Mouse (Mus musculus) lung, embryonic 14.5 days (tissue): ENCODE results near the gene Rpl15. TPM values are rescaled to one million over a fixed set of nuclear protein-coding genes. Genes with fewer than 3 reads are reported as not detected.

Source experiments
- ATAC-seq: fragments of 200-750 bp; cut with Nextera tagmentation; 2 replicates; pipeline ENCODE4 v1.8.0; 2017; ENCODE audit warnings: mild to moderate bottlenecking, moderate TSS enrichment, moderate library complexity; ENCODE audit not compliant: insufficient read depth
- DNase-seq: peaks from one replicate; pipeline ENCODE4 v3.0.0-alpha.2; 2015
- H3K27ac ChIP-seq: fragments of 300-500 bp; sonication (generic); 2 replicates; pipeline ENCODE4 v1.5.1; 2014; ENCODE audit warnings: low read depth, mild to moderate bottlenecking, moderate library complexity
- H3K27me3 ChIP-seq: fragments of 300-500 bp; sonication (generic); 2 replicates; pipeline ENCODE4 v1.6.1; 2014; ENCODE audit warnings: low read length, control low read depth; ENCODE audit not compliant: insufficient read depth
- H3K36me3 ChIP-seq: fragments of 300-500 bp; sonication (generic); 2 replicates; pipeline ENCODE4 v1.6.1; 2014; ENCODE audit warnings: control low read depth; ENCODE audit not compliant: insufficient read depth
- H3K4me1 ChIP-seq: fragments of 300-500 bp; sonication (generic); 2 replicates; pipeline ENCODE4 v1.6.1; 2014; ENCODE audit warnings: antibody characterized with exemption, control low read depth; ENCODE audit not compliant: insufficient read depth
- H3K4me2 ChIP-seq: fragments of 300-500 bp; sonication (generic); 2 replicates; pipeline ENCODE4 v1.6.1; 2014; ENCODE audit warnings: mild to moderate bottlenecking
- H3K4me3 ChIP-seq: fragments of 300-500 bp; sonication (generic); 2 replicates; pipeline ENCODE4 v1.5.1; 2014; ENCODE audit warnings: low read depth, low read length
- H3K9ac ChIP-seq: fragments of 300-500 bp; sonication (generic); 2 replicates; pipeline ENCODE4 v1.6.1; 2014
- H3K9me3 ChIP-seq: fragments of 300-500 bp; sonication (generic); 2 replicates; pipeline ENCODE4 v1.6.1; 2016; ENCODE audit warnings: low read depth, low read length, control low read depth
- CTCF ChIP-seq: IDR thresholded peaks from 2 replicates; pipeline ENCODE4 v1.5.1; 2016; ENCODE audit warnings: antibody characterized with exemption, low read depth
- WGBS: fragments of 180-500 bp; shearing (Covaris S2); extraction: QIAGEN DNeasy Blood & Tissue Kit; methylation state at CpG from one replicate; pipeline ENCODE4 v1.1.7; 2014; 5-methylcytosine and 5-hydroxymethylcytosine counted together
- polyA plus RNA-seq: library from polyadenylated mRNA; unstranded; fragments of >200 nt; fragmentation: Nextera tagmentation; extraction: Ambion mirVana; gene quantifications from 2 replicates; pipeline ENCODE4 v1.2.1, GENCODE M21; 2014

The Rpl15 gene
- polyA plus RNA-seq, 1 experiment from 2014 or later: 550 TPM

- Histone ChIP-seq H3K4me1 (no peaks in the 10 kb centered on the region), H3K4me3 (no peak overlapping the region), H3K9me3 (no peaks in the 10 kb centered on the region), H3K4me2 (no peak overlapping the region), H3K27me3 (no peaks in the 10 kb centered on the region), H3K27ac (no peak overlapping the region), H3K36me3 (no peaks in the 10 kb centered on the region), H3K9ac (no peak overlapping the region)
- 84% methylated on average over 2 of the region's 2 CpGs for WGBS
- no peak for DNase-seq
- TF ChIP-seq CTCF: no peak
- no peak for ATAC-seq
Observed at GRCm38 (mm10) chr14:18300676-18301075, 29.5 kb upstream of the Rpl15 start.

- WGBS: 89% methylated on average over 2 of the region's 2 CpGs
- no peaks in the 10 kb centered on the region for H3K36me3 ChIP-seq
- H3K9me3 ChIP-seq: no peaks in the 10 kb centered on the region
- ATAC-seq: no peak
- no peak for DNase-seq
- no peak for TF ChIP-seq CTCF
- no peaks in the 10 kb centered on the region for H3K4me1 ChIP-seq
- H3K4me2 ChIP-seq: no peak overlapping the region
- H3K9ac ChIP-seq: no peak overlapping the region
- no peak overlapping the region for H3K4me3 ChIP-seq
- H3K27ac ChIP-seq: no peak overlapping the region
- no peaks in the 10 kb centered on the region for H3K27me3 ChIP-seq
Observed at GRCm38 (mm10) chr14:18298874-18299273, 27.7 kb upstream of the Rpl15 start.

GRCm38 (mm10) chr14:18297441-18297840 is 26.2 kb upstream of the Rpl15 start:
- H3K9ac ChIP-seq: no peak overlapping the region
- ATAC-seq (no peak), DNase-seq (no peak)
- no peak for TF ChIP-seq CTCF
- H3K36me3 ChIP-seq: no peaks in the 10 kb centered on the region
- no peaks in the 10 kb centered on the region for H3K4me1 ChIP-seq
- WGBS: 81% methylated on average over 2 of the region's 2 CpGs
- H3K27ac ChIP-seq: no peak overlapping the region
- no peaks in the 10 kb centered on the region for H3K9me3 ChIP-seq
- H3K4me2 ChIP-seq: no peak overlapping the region
- H3K4me3 ChIP-seq: no peak overlapping the region
- H3K27me3 ChIP-seq: no peaks in the 10 kb centered on the region

GRCm38 (mm10) chr14:18292578-18292977 is 21.4 kb upstream of the Rpl15 start:
- Histone ChIP-seq H3K36me3 (no peaks in the 10 kb centered on the region), H3K9me3 (no peaks in the 10 kb centered on the region), H3K27ac (no peak overlapping the region), H3K27me3 (no peaks in the 10 kb centered on the region), H3K4me1 (no peaks in the 10 kb centered on the region), H3K4me3 (no peak overlapping the region), H3K9ac (no peak overlapping the region), H3K4me2 (no peak overlapping the region)
- DNase-seq (no peak), ATAC-seq (no peak)
- TF ChIP-seq CTCF: no peak
- 75% methylated on average over 3 of the region's 3 CpGs for WGBS

GRCm38 (mm10) chr14:18292111-18292510 is 20.9 kb upstream of the Rpl15 start:
- Histone ChIP-seq H3K27ac (no peak overlapping the region), H3K4me1 (no peaks in the 10 kb centered on the region), H3K4me2 (no peak overlapping the region), H3K9ac (no peak overlapping the region), H3K36me3 (no peaks in the 10 kb centered on the region), H3K27me3 (no peaks in the 10 kb centered on the region), H3K9me3 (no peaks in the 10 kb centered on the region), H3K4me3 (no peak overlapping the region)
- ATAC-seq (no peak), DNase-seq (no peak)
- 79% methylated on average over 3 of the region's 3 CpGs for WGBS
- no peak for TF ChIP-seq CTCF

- Histone ChIP-seq H3K4me2 (no peak overlapping the region), H3K4me1 (no peaks in the 10 kb centered on the region), H3K9me3 (no peaks in the 10 kb centered on the region), H3K4me3 (no peak overlapping the region), H3K27me3 (no peaks in the 10 kb centered on the region), H3K36me3 (peaks cover 23% of the 10 kb centered on the region; the same call in 1 of the 2 replicates), H3K27ac (no peak overlapping the region), H3K9ac (no peak overlapping the region)
- 69% methylated on average over 2 of the region's 2 CpGs for WGBS
- TF ChIP-seq CTCF: no peak
- no peak for ATAC-seq
- no peak for DNase-seq
Observed at GRCm38 (mm10) chr14:18287391-18287790, 16.2 kb upstream of the Rpl15 start.

GRCm38 (mm10) chr14:18286441-18286840 is 15.2 kb upstream of the Rpl15 start:
- Histone ChIP-seq H3K9me3 (no peaks in the 10 kb centered on the region), H3K36me3 (peaks cover 32% of the 10 kb centered on the region), H3K4me3 (no peak overlapping the region), H3K27me3 (no peaks in the 10 kb centered on the region), H3K4me2 (no peak overlapping the region), H3K27ac (no peak overlapping the region), H3K9ac (no peak overlapping the region), H3K4me1 (no peaks in the 10 kb centered on the region)
- ATAC-seq (no peak), DNase-seq (no peak)
- no peak for TF ChIP-seq CTCF
- 95% methylated on average over 2 of the region's 2 CpGs for WGBS

- H3K9ac ChIP-seq: no peak overlapping the region
- no peaks in the 10 kb centered on the region for H3K9me3 ChIP-seq
- H3K4me1 ChIP-seq: no peaks in the 10 kb centered on the region
- H3K4me3 ChIP-seq: no peak overlapping the region
- DNase-seq (no peak), ATAC-seq (no peak)
- H3K27me3 ChIP-seq: no peaks in the 10 kb centered on the region
- 76% methylated on average over 3 of the region's 3 CpGs for WGBS
- no peak for TF ChIP-seq CTCF
- H3K27ac ChIP-seq: no peak overlapping the region
- H3K36me3 ChIP-seq: peaks cover 36% of the 10 kb centered on the region
- H3K4me2 ChIP-seq: no peak overlapping the region
Observed at GRCm38 (mm10) chr14:18285476-18285875, 14.3 kb upstream of the Rpl15 start.
